Mouse (Mus musculus) G1E (cell line): ENCODE data around the gene Smim13.

ENCODE experiments used
- CTCF ChIP-seq: IDR thresholded peaks from 2 replicates; pipeline ENCODE4 v1.5.1; 2012; ENCODE audit warnings: low read depth, low read length, inconsistent platforms, mixed read lengths
- GATA1 ChIP-seq: IDR thresholded peaks from 2 replicates; pipeline ENCODE4 v1.6.1; 2012; ENCODE audit warnings: borderline replicate concordance, low read length, inconsistent platforms, mixed read lengths
- GATA2 ChIP-seq: IDR thresholded peaks from 2 replicates; pipeline ENCODE4 v1.6.1; 2012; ENCODE audit warnings: low read depth, low read length, inconsistent platforms, borderline replicate concordance
- POLR2AphosphoS5 ChIP-seq: IDR thresholded peaks from 2 replicates; pipeline ENCODE4 v1.6.1; 2012; ENCODE audit warnings: low read depth, low read length, inconsistent platforms; ENCODE audit not compliant: insufficient replicate concordance
- TAL1 ChIP-seq: conservative IDR thresholded peaks from 2 replicates; pipeline ENCODE4 v1.6.1; 2012; ENCODE audit warnings: low read depth, low read length, inconsistent platforms, mixed read lengths

DNA sequence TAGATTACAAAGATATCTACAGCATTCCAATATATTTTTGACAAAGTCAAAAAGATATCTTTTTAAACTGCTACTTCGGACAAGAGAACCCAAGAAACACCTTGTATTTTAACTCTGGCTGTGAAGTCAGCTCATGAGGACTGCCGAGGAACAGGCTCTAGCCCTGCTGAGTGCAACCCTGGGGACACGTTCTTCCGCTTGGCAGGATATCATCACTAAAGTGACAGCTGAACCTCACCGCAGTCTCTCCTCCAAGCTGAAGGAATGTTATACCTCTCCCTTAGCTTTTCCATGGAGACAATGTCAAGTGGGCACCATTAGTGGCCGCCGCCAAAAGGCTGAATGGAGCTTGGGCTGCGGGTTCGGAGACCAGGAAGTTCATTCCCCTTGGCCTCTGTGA is 46.0 kb upstream of the Smim13 start:
- no peak for TF ChIP-seq CTCF
- TF ChIP-seq GATA1, result no peak
- no peak for TF ChIP-seq TAL1
- TF ChIP-seq POLR2AphosphoS5, result no peak
- no peak for TF ChIP-seq GATA2
